Mouse (Mus musculus) stomach, embryonic 14.5 days (tissue): Measurements from ENCODE around the gene Ywhab. TPM values are rescaled to one million over a fixed set of nuclear protein-coding genes. Genes with fewer than 3 reads are reported as not detected.
A peak's percentile ranks its signal among the peaks of the same experiment; 100 is the strongest.

Source experiments
- ATAC-seq: fragments of 200-750 bp; cut with Nextera tagmentation; 2 replicates; pipeline ENCODE4 v1.8.0; 2017; ENCODE audit warnings: low read depth, moderate TSS enrichment; ENCODE audit not compliant: insufficient number of reproducible peaks, insufficient read depth, low FRiP score
- H3K27ac ChIP-seq: fragments of 300-500 bp; sonication (generic); 2 replicates; pipeline ENCODE4 v1.5.1; 2014; ENCODE audit warnings: mild to moderate bottlenecking, low read length, moderate library complexity, mixed read lengths
- H3K27me3 ChIP-seq: fragments of 300-500 bp; sonication (generic); 2 replicates; pipeline ENCODE4 v1.6.1; 2014; ENCODE audit warnings: low read length, control low read depth, mixed read lengths; ENCODE audit not compliant: control insufficient read depth, insufficient read depth
- H3K36me3 ChIP-seq: fragments of 300-500 bp; sonication (generic); 2 replicates; pipeline ENCODE4 v1.6.1; 2014; ENCODE audit warnings: mild to moderate bottlenecking, control low read depth, low read length, moderate library complexity, mixed read lengths; ENCODE audit not compliant: control insufficient read depth, insufficient read depth
- H3K4me1 ChIP-seq: fragments of 300-500 bp; sonication (generic); 2 replicates; pipeline ENCODE4 v1.6.1; 2014; ENCODE audit warnings: low read length, control low read depth, mixed read lengths; ENCODE audit not compliant: control insufficient read depth, insufficient read depth
- H3K4me2 ChIP-seq: fragments of 300-500 bp; sonication (generic); replicated peaks from 2 replicates; pipeline ENCODE4 v1.6.1; 2014; ENCODE audit warnings: low read depth, low read length, control low read depth
- H3K4me3 ChIP-seq: fragments of 300-500 bp; sonication (generic); 2 replicates; pipeline ENCODE4 v1.5.1; 2014; ENCODE audit warnings: low read depth, low read length, control low read depth
- H3K9ac ChIP-seq: fragments of 300-500 bp; sonication (generic); replicated peaks from 2 replicates; pipeline ENCODE4 v1.6.1; 2014; ENCODE audit warnings: low read depth, mild to moderate bottlenecking, control low read depth, low read length, moderate library complexity, mixed read lengths
- H3K9me3 ChIP-seq: fragments of 300-500 bp; sonication (generic); 2 replicates; pipeline ENCODE4 v1.6.1; 2016; ENCODE audit warnings: low read depth, low read length, control low read depth; ENCODE audit not compliant: control insufficient read depth
- WGBS: fragments of 180-500 bp; shearing (Covaris S2); extraction: QIAGEN DNeasy Blood & Tissue Kit; methylation state at CpG from one replicate; pipeline ENCODE4 v1.1.7; 2014; 5-methylcytosine and 5-hydroxymethylcytosine counted together
- polyA plus RNA-seq: library from polyadenylated mRNA; unstranded; fragments of >200 nt; fragmentation: Nextera tagmentation; extraction: Ambion mirVana; gene quantifications from 2 replicates; pipeline ENCODE4 v1.2.1, GENCODE M21; 2014

The Ywhab gene
- polyA plus RNA-seq, 1 experiment from 2014 or later, result 293 TPM

GRCm38 (mm10) chr2:163970326-163970725 lies 24.4 kb upstream of the Ywhab start:
- Histone ChIP-seq H3K9me3 (peaks cover 1% of the 10 kb centered on the region; the same call in 1 of the 2 replicates), H3K4me3 (no peak overlapping the region), H3K27me3 (no peaks in the 10 kb centered on the region), H3K4me2 (no peak overlapping the region), H3K4me1 (no peaks in the 10 kb centered on the region), H3K36me3 (no peaks in the 10 kb centered on the region), H3K9ac (no peak overlapping the region), H3K27ac (no peak overlapping the region)
- 45% methylated on average over 3 of the region's 3 CpGs for WGBS
- no peak for ATAC-seq

GRCm38 (mm10) chr2:163974056-163974455 lies 20.7 kb upstream of the Ywhab start:
- Histone ChIP-seq H3K36me3 (no peaks in the 10 kb centered on the region), H3K4me1 (no peaks in the 10 kb centered on the region), H3K4me2 (no peak overlapping the region), H3K27me3 (no peaks in the 10 kb centered on the region), H3K27ac (no peak overlapping the region), H3K4me3 (no peak overlapping the region), H3K9ac (no peak overlapping the region), H3K9me3 (peaks cover 5% of the 10 kb centered on the region; the same call in 1 of the 2 replicates)
- no peak for ATAC-seq
- WGBS, result 78% methylated on average over 2 of the region's 2 CpGs

GRCm38 (mm10) chr2:163976448-163976847 lies 18.3 kb upstream of the Ywhab start:
- no peaks in the 10 kb centered on the region for H3K4me1 ChIP-seq
- H3K4me3 ChIP-seq, result no peak overlapping the region
- H3K36me3 ChIP-seq, result no peaks in the 10 kb centered on the region
- H3K9ac ChIP-seq, result no peak overlapping the region
- H3K27me3 ChIP-seq, result no peaks in the 10 kb centered on the region
- no peak for ATAC-seq
- peaks cover 5% of the 10 kb centered on the region; the same call in 1 of the 2 replicates for H3K9me3 ChIP-seq
- 93% methylated on average over 6 of the region's 7 CpGs for WGBS
- no peak overlapping the region for H3K4me2 ChIP-seq
- H3K27ac ChIP-seq, result no peak overlapping the region

- H3K4me2 ChIP-seq, result no peak overlapping the region
- no peak overlapping the region for H3K4me3 ChIP-seq
- no peaks in the 10 kb centered on the region for H3K27me3 ChIP-seq
- no peak overlapping the region for H3K27ac ChIP-seq
- ATAC-seq, result no peak
- WGBS, result 79% methylated on average over 8 of the region's 8 CpGs
- H3K36me3 ChIP-seq, result no peaks in the 10 kb centered on the region
- H3K9me3 ChIP-seq, result no peaks in the 10 kb centered on the region
- no peak overlapping the region for H3K9ac ChIP-seq
- H3K4me1 ChIP-seq, result no peaks in the 10 kb centered on the region
Observed at GRCm38 (mm10) chr2:163987233-163987632, 7.5 kb upstream of the Ywhab start.

- H3K4me3 ChIP-seq, result no peak overlapping the region
- 97% methylated on average over 2 of the region's 2 CpGs for WGBS
- no peaks in the 10 kb centered on the region; the same call in 1 of the 2 replicates for H3K36me3 ChIP-seq
- no peak overlapping the region for H3K9ac ChIP-seq
- no peak overlapping the region for H3K4me2 ChIP-seq
- H3K4me1 ChIP-seq, result peaks cover 13% of the 10 kb centered on the region
- H3K9me3 ChIP-seq, result no peaks in the 10 kb centered on the region
- no peaks in the 10 kb centered on the region for H3K27me3 ChIP-seq
- H3K27ac ChIP-seq, result no peak overlapping the region
- ATAC-seq, result no peak
Observed at GRCm38 (mm10) chr2:163992871-163993270, 1.9 kb upstream of the Ywhab start.

- Histone ChIP-seq H3K4me1 (peaks cover 13% of the 10 kb centered on the region), H3K4me2 (peak overlapping the region; percentile 77), H3K27ac (peak overlapping the region; percentile 94), H3K27me3 (no peaks in the 10 kb centered on the region), H3K36me3 (no peaks in the 10 kb centered on the region; the same call in 1 of the 2 replicates), H3K9me3 (no peaks in the 10 kb centered on the region), H3K4me3 (peak overlapping the region; percentile 82), H3K9ac (peak overlapping the region; percentile 77)
- WGBS, result under 1% methylated on average over 70 of the region's 79 CpGs
- ATAC-seq, result peak; percentile 100
Observed at GRCm38 (mm10) chr2:163994977-163995862, 460 bp downstream of the Ywhab start.

GRCm38 (mm10) chr2:163996275-163996674 lies 1.5 kb downstream of the Ywhab start:
- Histone ChIP-seq H3K4me3 (peak overlapping the region; percentile 82), H3K4me1 (peaks cover 13% of the 10 kb centered on the region), H3K27me3 (no peaks in the 10 kb centered on the region), H3K27ac (peak overlapping the region; percentile 94; the same call in 1 of the 2 replicates), H3K9ac (peak overlapping the region; percentile 77), H3K9me3 (no peaks in the 10 kb centered on the region), H3K36me3 (no peaks in the 10 kb centered on the region; the same call in 1 of the 2 replicates), H3K4me2 (peak overlapping the region; percentile 77)
- 64% methylated on average over 6 of the region's 6 CpGs for WGBS
- no peak for ATAC-seq

GRCm38 (mm10) chr2:163996899-163997298 lies 2.1 kb downstream of the Ywhab start:
- H3K4me3 ChIP-seq, result peak overlapping the region; percentile 82; the same call in 1 of the 2 replicates
- H3K27ac ChIP-seq, result no peak overlapping the region
- no peaks in the 10 kb centered on the region; the same call in 1 of the 2 replicates for H3K36me3 ChIP-seq
- H3K9me3 ChIP-seq, result no peaks in the 10 kb centered on the region
- 65% methylated on average over 5 of the region's 5 CpGs for WGBS
- no peak for ATAC-seq
- peaks cover 13% of the 10 kb centered on the region for H3K4me1 ChIP-seq
- 0 out of 2 replicates have a peak overlapping the region, but pooled peaks have one; percentile 16 for H3K4me2 ChIP-seq
- H3K27me3 ChIP-seq, result no peaks in the 10 kb centered on the region
- no peak overlapping the region for H3K9ac ChIP-seq
